Mouse (Mus musculus) left cerebral cortex, postnatal 10 days (tissue): Measurements from ENCODE around the gene Lpar6. TPM values are rescaled to one million over a fixed set of nuclear protein-coding genes. Genes with fewer than 3 reads are reported as not detected.

ENCODE experiments used
- DNase-seq, 2 experiments: peaks; one replicate each; pipeline ENCODE4 v3.0.0; 2021 to 2022; ENCODE audit warnings: low spot score in 2 of 2, mixed read lengths in 1 of 2; ENCODE audit errors: extremely low spot score in 1 of 2
- intact Hi-C: fragments of 180-260 bp; cut with DNase I; formaldehyde crosslinking; loops from one replicate; pipeline ENCODE4 v1.15.1; 2025
- total RNA-seq, 2 experiments: library from RNA; stranded (reverse); gene quantifications; 2 replicates each; pipeline ENCODE4 v1.2.3; 2021

Gene Lpar6
- 1 to 10 TPM; 1.3 to 1.5 TPM for total RNA-seq

DNA sequence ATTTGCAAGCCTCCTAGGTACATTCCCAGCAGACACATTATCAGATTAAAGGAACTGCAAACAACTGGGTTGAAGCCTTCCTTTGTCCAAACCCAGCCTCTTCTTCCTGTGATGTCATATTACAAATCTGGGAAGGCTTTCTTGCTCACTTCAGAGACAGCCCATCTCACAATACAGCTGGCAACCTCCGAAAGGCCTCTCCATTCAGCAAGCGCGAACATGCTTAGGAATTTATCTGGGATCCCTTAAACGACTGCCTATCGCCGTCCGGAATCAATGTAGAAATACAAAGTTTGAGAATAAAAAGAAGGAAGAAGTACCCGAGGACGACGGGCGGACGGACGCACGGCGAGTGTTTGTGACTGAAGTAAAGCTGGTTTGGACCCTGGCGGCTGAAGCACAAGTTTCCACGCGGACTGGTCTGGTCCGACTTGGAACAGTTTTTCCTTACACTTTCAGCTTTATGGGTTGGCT, at the start of gene Lpar6:
TSS of gene Lpar6 (plus strand) at position 48 of the 474 bp plus-strand sequence.
- peak in 1 of 2 experiments; percentile 41 for DNase-seq

DNA sequence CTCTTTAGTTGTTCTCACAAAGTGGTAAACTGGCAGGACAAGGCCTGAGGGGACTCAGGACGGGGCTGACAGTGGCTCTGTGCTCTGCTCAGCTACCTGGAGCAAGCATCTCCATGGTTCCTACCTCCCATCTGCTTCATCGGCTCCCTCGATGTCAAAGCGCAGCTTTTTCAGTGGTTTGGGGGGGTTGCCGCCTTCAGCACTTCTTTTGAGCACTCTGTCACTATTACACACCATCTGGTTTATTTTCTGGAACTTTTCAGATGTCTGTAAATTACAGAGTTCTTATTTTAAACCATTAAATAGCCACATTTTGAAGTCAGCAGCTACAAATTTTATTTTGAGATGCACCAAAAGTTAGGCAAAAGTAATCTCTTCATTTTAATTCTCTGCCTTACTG, 38.6 kb upstream of the Lpar6 start:
- DNase-seq, result no peak
- intact Hi-C loops, result no loop called here

More for the DNA sequence above, at the start of gene Lpar6:
- intact Hi-C loops, result no loop called here

DNA sequence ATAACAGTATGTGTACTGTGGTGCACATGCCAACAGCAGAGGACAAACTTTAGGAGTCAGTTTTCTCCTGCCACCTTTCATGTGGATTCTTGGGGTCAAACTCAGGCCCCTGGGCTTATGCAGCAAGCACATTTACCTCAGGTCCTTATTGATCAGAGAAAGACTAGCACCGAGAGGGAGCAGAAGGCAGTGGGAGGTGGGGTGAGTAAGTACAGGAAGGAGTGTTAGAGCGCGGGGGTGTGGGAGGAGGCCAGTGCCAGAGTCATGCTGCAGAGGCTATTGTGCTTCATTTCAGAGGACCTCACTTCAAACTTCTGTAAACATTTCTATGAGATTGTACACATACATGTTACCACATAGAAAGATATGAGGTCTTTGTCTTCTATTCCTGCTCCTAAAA, 36.2 kb upstream of the Lpar6 start:
- intact Hi-C loops, result no loop called here
- DNase-seq, result no peak

DNA sequence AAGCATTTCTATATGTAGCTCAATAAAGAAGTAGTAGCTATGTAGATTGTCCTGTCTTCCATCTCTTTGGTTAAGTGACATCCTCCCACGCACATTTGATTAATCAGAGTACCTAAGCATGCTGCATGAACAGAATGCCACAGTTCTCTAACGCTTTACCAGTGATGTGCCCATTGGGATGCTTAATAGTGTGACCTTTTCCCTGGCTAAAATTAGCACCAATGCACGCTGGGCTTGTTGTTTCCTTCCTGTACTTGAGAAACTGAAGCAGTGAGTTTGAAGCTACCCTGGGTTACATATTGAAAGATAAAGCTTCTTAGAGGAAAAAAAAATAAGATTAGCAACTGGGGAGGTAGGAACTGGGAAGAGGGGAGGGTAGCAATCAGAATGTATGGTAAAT, 33.7 kb upstream of the Lpar6 start:
- no peak for DNase-seq
- intact Hi-C loops, result no loop called here

DNA sequence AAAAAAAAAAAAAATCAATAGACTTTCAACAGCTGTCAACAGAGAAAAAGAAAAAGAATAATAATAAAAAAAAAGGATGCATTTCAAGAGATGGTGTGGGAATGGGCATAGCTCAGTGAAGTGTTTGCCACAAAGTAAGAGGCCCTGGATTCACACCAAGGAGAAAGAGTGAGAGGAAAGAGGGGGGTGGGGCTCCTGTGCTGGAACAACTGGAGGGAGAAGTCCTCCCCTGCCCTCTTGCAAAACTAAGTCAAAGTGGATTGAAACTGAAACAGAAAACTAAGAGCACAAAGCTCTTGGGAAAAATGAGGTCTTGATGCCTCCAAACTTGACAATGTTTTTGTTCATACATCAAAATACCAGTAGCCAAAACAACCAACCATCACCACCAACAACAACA, 28.4 kb upstream of the Lpar6 start:
- intact Hi-C loops, result no loop called here
- no peak for DNase-seq

DNA sequence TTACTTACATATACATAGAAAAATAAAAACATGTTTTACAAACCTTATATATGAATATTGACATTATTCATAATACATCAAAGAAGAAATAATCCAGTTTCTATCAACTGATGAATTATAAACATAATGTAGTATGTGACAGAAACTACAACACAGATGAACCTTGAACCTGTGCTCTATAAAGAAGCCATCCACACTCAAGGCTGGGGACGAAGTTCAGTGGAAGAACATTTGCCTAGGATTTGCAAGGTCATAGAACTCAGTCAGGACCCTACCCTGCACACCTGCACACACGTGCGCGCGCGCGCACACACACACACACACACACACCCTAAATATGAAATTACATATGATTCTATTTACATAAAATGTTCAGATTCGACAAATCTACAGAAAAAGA, 27.5 kb upstream of the Lpar6 start:
- intact Hi-C loops, result no loop called here

DNA sequence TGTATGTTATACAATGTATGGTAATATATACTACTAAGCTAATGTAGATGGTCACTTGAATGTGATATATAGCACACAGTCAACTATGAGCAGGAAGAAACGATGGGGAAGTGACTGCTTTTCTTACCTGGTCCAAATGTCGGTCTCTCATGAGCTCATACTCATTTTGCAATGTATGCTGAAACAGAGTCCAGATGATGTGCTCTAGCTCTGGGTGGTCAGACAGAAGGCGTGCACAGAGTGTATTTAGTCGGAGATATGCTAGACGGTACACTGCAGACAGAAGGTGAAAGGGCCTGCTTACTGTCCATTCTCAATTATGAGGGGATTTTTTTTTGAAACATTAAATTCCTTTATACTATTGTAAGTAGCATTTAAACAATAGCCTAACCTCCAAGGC, 26.2 kb upstream of the Lpar6 start:
- intact Hi-C loops, result no loop called here
- DNase-seq, result no peak

More for the DNA sequence above, 27.5 kb upstream of the Lpar6 start:
- no peak for DNase-seq

DNA sequence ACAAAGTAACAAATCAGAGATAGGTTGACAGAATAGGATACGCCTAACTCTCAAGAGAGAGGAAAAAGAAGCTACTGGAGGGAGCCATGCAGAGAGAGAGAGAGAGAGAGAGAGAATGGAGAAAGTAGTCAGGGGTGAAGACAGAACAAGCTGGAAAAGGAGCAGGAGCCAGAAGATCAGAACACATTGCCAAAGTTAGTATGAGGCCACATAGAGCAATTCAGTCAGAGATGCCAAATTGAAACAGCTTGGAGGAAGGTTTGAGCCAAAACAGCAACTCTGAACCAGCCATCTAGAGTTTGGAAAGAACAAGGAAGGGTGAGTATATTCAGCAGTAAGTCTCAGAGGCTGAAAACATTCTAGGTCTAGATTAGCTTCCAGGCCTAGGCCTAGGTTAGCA, 20.6 kb upstream of the Lpar6 start:
- intact Hi-C loops, result no loop called here
- no peak for DNase-seq

DNA sequence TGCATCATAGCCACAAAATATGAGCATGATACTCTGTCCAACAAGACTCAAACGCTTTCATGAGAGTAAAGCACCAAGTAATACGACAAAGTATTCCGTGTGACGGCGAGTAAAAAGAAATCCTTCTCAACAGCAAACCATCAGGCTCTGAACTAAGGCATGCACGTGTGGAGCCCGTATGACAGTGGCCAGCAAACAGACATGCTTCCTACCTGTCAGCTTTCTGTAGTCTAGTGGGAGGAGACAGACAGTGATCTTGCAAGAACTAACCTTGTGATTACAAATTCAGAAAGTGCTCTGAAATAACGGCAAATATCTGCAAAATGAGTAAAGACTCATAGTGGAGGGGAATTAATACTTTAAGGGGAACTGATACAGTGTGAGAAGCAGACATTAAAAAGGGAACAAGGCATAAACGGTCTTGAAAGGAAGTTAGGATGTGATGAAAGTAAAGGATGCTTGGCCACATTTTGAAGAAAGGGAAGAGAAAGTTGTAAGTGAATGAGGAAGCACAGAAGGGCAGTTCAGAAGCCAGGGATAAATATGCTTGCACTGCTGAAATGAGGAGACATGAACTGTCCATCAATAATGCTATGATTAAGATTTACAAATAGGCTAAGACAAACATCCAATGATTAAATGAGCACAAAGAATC, 15.3 kb upstream of the Lpar6 start:
- no peak for DNase-seq
- intact Hi-C loops, result no loop called here

DNA sequence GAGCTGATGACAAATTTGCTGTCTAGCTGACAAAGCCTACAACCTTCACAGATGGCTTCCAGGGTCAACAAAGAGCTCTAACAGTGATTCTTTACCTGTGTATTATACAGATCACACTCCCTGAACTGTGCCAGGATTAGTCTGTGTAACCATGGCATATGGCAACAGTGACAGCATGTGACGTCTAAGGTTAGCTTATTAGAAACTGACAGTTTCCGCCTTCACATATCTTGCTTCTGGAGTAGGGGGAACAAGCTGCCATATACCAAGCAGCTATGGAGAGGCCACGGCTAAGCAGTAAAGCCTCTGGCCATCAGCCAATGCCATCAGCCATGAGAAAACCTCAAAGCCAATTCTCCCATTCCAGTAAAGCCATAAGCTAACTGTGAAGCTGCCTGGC, 11.3 kb upstream of the Lpar6 start:
- intact Hi-C loops, result no loop called here

DNA sequence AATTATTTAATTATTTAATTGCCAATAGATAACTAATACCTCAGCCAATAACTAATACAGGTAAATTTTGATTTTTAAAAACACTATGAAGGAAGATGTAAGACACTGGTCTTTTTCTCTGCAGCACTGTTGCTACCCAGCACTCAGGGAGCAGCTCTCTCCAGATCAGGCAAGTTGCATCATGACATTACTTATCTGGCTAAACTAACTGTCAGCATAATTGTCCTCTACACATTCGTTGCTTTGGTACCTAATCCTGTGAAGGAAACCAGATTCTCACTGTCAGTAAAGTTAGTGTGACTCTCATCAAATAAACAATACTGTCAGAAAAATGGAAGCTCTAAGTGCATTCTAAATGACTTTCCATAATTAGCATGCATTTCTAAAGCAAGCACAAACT, 10.8 kb upstream of the Lpar6 start:
- intact Hi-C loops, result no loop called here

More for the DNA sequence above, 11.3 kb upstream of the Lpar6 start:
- no peak for DNase-seq

DNA sequence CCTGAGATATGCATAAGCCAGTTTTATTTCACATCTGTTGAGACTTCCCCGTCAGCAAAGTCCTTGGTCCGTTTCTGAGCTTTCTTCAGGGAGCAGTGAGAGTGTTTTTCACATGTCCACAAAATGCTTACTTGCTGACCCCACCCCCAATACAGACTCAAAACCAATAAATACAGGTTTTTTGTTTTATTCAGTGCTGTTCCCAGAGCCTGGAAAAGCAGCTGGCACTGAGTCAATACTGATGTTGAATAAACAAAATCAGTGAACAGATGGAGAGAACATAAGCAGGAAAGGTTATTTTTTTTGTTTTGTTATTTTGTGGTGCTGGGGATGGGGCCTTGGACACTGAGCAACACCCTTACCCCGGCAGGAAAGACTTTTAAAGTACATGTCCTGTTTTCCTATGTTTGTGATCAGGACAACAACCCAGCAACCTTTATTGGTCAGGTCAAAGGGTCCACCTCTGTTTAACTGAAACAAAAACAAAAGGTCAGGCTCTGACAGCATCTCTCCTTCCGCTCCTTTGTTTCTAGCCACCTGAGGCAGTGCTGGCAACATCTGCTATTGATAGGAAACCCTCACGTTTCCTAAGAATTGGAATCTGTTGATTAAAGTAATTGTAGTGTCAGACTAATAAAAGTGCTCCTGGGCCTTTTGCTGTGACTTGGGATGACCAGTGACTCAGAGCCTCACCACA, 6.3 kb upstream of the Lpar6 start:
- no peak for DNase-seq
- intact Hi-C loops, result no loop called here

More for the DNA sequence above, 10.8 kb upstream of the Lpar6 start:
- no peak for DNase-seq

DNA sequence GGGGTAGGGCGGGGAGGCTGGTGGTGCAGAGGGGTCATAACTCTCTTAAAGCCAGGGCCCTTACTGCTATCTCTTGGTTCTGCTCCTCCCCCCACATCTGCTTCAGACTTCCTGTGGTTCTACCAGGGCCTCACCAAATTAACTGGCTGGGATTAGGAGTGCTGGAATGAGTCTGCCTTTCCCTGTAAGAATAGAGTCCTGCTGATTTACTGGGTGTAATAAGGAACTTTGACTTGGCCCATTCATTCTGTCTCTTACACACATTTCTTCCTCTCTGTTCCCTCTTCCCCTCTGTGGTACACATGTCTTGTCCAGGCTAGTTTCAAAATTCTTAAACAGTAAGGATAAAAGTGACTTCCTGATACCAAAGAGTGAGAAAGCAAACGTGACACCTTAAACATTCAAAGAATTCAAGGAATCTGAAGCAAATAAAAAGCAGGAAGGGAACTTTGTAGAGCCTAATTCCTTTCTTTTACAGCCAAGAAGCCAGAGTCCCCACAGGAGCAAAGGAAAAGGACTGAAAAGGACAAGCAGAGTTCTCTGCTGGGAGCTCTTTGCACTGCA, 3.1 kb upstream of the Lpar6 start:
- intact Hi-C loops, result no loop called here
- no peak for DNase-seq

DNA sequence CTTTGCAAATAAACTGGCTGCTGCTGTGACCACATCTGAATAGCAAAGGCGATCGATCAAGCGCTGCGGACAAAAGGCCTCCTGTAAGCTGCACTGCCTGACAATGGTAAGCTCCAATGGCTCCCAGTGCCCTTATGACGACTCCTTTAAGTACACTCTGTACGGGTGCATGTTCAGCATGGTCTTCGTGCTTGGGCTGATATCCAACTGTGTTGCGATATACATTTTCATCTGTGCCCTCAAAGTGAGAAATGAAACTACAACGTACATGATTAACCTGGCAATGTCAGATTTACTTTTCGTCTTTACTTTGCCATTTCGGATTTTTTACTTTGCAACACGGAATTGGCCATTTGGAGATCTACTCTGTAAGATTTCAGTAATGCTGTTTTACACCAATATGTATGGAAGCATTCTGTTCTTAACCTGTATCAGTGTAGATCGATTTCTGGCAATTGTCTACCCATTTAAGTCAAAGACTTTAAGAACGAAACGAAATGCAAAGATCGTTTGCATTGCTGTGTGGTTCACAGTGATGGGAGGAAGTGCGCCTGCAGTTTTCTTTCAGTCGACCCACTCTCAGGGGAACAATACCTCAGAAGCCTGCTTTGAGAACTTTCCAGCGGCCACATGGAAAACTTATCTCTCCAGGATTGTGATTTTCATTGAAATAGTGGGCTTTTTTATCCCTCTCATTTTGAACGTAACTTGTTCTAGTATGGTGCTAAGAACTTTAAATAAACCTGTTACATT, 979 bp downstream of the Lpar6 start:
- intact Hi-C loops, result no loop called here
- no peak for DNase-seq

DNA sequence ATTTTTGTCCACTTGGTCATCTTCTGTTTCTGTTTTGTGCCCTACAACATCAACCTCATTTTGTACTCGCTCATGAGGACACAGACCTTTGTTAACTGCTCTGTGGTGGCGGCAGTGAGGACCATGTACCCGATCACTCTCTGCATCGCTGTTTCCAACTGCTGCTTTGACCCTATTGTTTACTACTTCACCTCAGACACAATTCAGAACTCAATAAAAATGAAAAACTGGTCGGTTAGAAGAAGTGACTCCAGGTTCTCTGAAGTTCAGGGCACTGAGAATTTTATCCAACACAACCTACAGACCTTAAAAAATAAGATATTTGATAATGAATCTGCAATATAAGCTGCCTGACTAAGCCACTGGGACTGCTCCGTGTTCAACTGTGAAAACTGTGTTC, 1.6 kb downstream of the Lpar6 start:
- intact Hi-C loops, result no loop called here
- DNase-seq, result no peak

DNA sequence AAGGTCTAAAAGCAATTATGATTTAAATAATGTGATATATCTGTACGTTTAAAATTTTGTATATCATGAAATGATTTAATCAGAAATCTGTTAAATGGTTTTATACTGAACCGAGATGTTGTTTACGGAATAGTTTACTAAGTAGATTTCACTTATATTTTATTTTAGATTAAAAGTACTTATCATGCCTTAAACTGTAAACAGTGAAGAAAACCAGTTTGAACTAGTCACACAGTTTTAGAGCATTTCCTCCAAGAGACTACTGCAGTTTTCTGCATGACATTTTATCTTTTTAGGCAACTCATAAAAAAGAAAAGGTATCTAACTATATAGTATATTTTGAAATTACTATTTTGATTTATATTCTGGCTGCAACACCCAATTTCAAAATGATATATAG, 2.2 kb downstream of the Lpar6 start:
- no peak for DNase-seq
- intact Hi-C loops, result no loop called here

DNA sequence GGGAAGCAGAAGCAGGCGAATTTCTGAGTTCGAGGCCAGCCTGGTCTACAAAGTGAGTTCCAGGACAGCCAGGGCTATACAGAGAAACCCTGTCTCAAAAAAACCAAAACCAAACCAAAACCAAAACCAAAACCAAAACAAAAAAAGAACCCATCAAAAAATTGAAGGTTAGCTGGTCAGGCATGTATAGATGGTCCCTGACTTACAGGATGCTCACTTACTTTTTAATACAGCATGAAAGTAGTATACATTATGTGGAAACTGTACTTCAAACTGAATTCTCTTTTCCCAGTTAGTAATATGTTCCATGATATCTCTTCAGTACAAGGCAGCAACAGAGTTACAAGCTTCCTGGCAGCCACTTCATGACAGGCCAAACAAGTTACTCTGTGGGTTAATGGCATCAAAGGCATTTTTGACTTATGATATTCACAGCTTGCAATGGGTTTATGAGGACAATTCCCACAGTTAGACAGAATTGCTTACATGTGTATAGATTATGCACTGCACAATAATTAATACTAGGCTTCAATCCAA, 6.4 kb downstream of the Lpar6 start:
- no peak for DNase-seq
- intact Hi-C loops, result no loop called here

DNA sequence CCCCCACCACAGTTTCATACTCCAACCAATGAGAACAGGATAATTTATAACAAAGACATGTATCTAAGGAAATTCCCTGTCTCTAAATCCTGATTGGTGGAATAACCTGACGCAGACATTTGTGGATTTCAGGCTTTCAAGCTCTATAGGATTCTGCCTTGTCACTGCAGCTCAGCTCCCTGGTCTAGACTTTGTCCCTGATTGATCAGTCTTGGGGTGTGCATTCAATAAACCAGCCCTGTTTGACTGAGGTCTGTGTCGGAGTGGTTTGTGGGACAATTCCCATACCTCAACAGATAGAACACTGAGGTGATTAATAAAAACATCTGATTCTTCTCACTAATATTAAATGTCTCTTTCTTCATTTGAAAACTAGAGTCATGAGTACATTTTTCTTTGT, 12.4 kb downstream of the Lpar6 start:
- intact Hi-C loops, result no loop called here

DNA sequence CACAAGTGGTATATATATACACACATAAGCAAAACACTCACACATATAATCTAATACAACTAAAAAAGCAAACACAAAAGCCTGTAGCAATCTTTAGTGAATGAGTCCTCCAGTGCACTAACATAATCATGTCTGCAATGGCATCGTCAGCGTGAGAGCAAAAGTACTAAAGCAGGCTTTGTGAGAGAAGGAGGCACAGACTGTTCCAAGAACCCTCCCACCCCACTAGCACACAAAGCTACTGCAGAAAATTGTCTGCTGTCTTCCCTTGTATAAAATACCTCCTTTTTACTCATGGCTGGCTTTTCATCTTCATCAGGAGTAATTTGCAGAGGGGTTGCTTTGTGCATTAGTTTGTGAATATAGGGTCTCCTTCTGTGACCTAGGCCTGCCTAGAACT, 14.6 kb downstream of the Lpar6 start:
- intact Hi-C loops, result no loop called here
- no peak for DNase-seq

More for the DNA sequence above, 12.4 kb downstream of the Lpar6 start:
- no peak for DNase-seq
